Mouse (Mus musculus) intestine, postnatal 0 days (tissue): Measurements from ENCODE around the gene Gzmf. TPM values are rescaled to one million over a fixed set of nuclear protein-coding genes. Genes with fewer than 3 reads are reported as not detected.

Experiments used
- ATAC-seq: fragments of 200-750 bp; cut with Nextera tagmentation; 2 replicates; pipeline ENCODE4 v1.8.0; 2017; ENCODE audit warnings: mild to moderate bottlenecking, moderate TSS enrichment, moderate library complexity
- H3K27ac ChIP-seq: fragments of 300-500 bp; sonication (generic); 2 replicates; pipeline ENCODE4 v1.5.1; 2014; ENCODE audit warnings: mild to moderate bottlenecking, low read depth, low read length, moderate library complexity
- H3K27me3 ChIP-seq: fragments of 300-500 bp; sonication (generic); replicated peaks from 2 replicates; pipeline ENCODE4 v1.6.1; 2014; ENCODE audit warnings: low read length, mixed read lengths; ENCODE audit not compliant: control insufficient read depth, insufficient read depth
- H3K36me3 ChIP-seq: fragments of 300-500 bp; sonication (generic); 2 replicates; pipeline ENCODE4 v1.6.1; 2014; ENCODE audit warnings: mild to moderate bottlenecking, moderate library complexity; ENCODE audit not compliant: control insufficient read depth, insufficient read depth
- H3K4me1 ChIP-seq: fragments of 300-500 bp; sonication (generic); replicated peaks from 2 replicates; pipeline ENCODE4 v1.6.1; 2014; ENCODE audit warnings: antibody characterized with exemption, low read length, mixed read lengths; ENCODE audit not compliant: control insufficient read depth, insufficient read depth
- H3K4me2 ChIP-seq: fragments of 300-500 bp; sonication (generic); replicated peaks from 2 replicates; pipeline ENCODE4 v1.6.1; 2014; ENCODE audit warnings: low read depth, mild to moderate bottlenecking, moderate library complexity
- H3K4me3 ChIP-seq: fragments of 300-500 bp; sonication (generic); 2 replicates; pipeline ENCODE4 v1.5.1; 2014; ENCODE audit warnings: low read depth, low read length
- H3K9ac ChIP-seq: fragments of 300-500 bp; sonication (generic); 2 replicates; pipeline ENCODE4 v1.6.1; 2014; ENCODE audit warnings: mild to moderate bottlenecking, low read depth, low read length
- H3K9me3 ChIP-seq: fragments of 300-500 bp; sonication (generic); 2 replicates; pipeline ENCODE4 v1.6.1; 2016; ENCODE audit warnings: mixed run types; ENCODE audit not compliant: control insufficient read depth
- CTCF ChIP-seq: sonication (generic); IDR thresholded peaks from 2 replicates; pipeline ENCODE4 v1.5.1; 2016; ENCODE audit warnings: low read depth, mild to moderate bottlenecking, control low read depth, antibody characterized with exemption, moderate library complexity
- WGBS: fragments of 180-500 bp; shearing (Covaris S2); extraction: QIAGEN DNeasy Blood & Tissue Kit; methylation state at CpG from one replicate; pipeline ENCODE4 v1.1.7; 2014; 5-methylcytosine and 5-hydroxymethylcytosine counted together
- polyA plus RNA-seq: library from polyadenylated mRNA; unstranded; fragments of >200 nt; fragmentation: Nextera tagmentation; extraction: Ambion mirVana; gene quantifications from 2 replicates; pipeline ENCODE4 v1.2.1, GENCODE M21; 2015

Gzmf gene
- polyA plus RNA-seq, 1 experiment from 2014 or later, result not detected

DNA sequence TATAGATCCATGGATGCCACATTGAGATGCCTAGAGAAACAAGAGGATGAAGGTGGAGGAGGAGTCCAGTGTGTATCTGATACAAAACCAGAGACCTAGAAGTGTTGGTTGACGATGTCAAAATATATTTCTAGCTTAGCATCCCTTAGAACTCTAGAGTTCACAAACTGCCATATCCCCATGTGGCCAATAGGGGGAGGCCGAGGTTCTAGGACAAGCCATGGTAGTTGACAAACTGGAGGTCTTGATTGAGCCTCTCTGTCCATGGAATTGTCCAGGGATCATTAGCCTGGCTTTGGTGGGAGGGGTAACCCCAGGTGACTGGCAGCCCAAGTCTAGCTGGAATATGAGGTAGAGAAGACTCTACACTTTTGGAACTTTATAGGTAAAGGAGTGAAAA is 55.9 kb downstream of the Gzmf start:
- peak; percentile 41 for TF ChIP-seq CTCF
- Histone ChIP-seq H3K4me2 (no peak overlapping the region), H3K27me3 (no peaks in the 10 kb centered on the region), H3K4me3 (no peak overlapping the region), H3K9ac (no peak overlapping the region), H3K27ac (no peak overlapping the region), H3K4me1 (no peaks in the 10 kb centered on the region), H3K9me3 (no peaks in the 10 kb centered on the region), H3K36me3 (no peaks in the 10 kb centered on the region)
- no peak for ATAC-seq
- 73% methylated on average over 2 of the region's 2 CpGs for WGBS

Other genes with a start within 250 kb of the Gzmf start
- gene Mcpt1, start 193.4 kb downstream of the Gzmf start, polyA plus RNA-seq, result 0.12 and 0.34 TPM in 2 replicates
- gene Mcpt9, start 180.9 kb downstream of the Gzmf start, polyA plus RNA-seq, result not detected in 2 replicates
- gene Mcpt2, start 169.4 kb downstream of the Gzmf start, polyA plus RNA-seq, result 0.10 and 0.89 TPM in 2 replicates
- 1.9 and 2.0 TPM in 2 replicates for gene Mcpt4, start 149.1 kb downstream of the Gzmf start, polyA plus RNA-seq
- gene Mcpt8, start 126.1 kb downstream of the Gzmf start, polyA plus RNA-seq, result not detected in 2 replicates
- gene Ctsg, start 108.8 kb downstream of the Gzmf start, polyA plus RNA-seq, result not detected in 2 replicates
- not detected in 2 replicates for gene Gzme, start 90.8 kb downstream of the Gzmf start, polyA plus RNA-seq
- not detected in 2 replicates for gene Gzmd, start 78.8 kb downstream of the Gzmf start, polyA plus RNA-seq
- not detected in 2 replicates for gene Gzmg, start 51.8 kb downstream of the Gzmf start, polyA plus RNA-seq
- not detected in 2 replicates for gene Gzmn, start 36.8 kb downstream of the Gzmf start, polyA plus RNA-seq
- not detected in 2 replicates for gene Gzmc, start 23.2 kb upstream of the Gzmf start, polyA plus RNA-seq
- gene Gzmb, start 50.8 kb upstream of the Gzmf start, polyA plus RNA-seq, result 0.21 and 0.34 TPM in 2 replicates
- gene Atp12a, start 153.7 kb upstream of the Gzmf start, polyA plus RNA-seq, result 0.09 and 0.37 TPM in 2 replicates
- gene Rnf17, start 191.2 kb upstream of the Gzmf start, polyA plus RNA-seq, result 0.46 and 0.59 TPM in 2 replicates